Mouse (Mus musculus): ENCODE results near the gene Cd24a. TPM values are rescaled to one million over a fixed set of nuclear protein-coding genes. Genes with fewer than 3 reads are reported as not detected.

Gene Cd24a
- polyA plus RNA-seq, 1 experiment from 2014 or later, result 367 TPM

DNA sequence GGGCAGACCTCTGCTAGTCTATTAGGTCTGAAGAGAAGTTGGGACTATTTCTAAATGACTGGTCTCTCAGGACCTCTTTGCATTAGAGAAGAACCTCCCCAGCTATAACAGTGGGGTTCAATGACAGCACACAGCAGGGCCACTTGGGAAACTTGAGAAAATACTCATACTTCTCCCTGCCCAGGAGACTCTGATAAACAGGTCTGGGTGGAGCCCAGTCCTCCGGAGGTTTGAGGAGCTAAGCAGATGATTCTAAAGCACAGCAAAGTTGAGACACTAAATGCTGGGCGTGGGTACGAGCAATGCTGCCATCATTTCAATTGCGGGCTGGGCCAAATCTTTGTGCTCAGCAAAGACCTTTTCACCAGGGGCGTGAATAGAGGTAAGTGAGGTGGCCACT, 15.1 kb downstream of the Cd24a start:
- Histone ChIP-seq H3K4me1 (peaks cover 13% of the 10 kb centered on the region), H3K27me3 (replicated peaks; ENCODE audit: low read depth, poor library complexity, severe bottlenecking) (no peaks in the 10 kb centered on the region), H3K27ac (replicated peaks) (no peak overlapping the region), H3K36me3 (replicated peaks) (no peaks in the 10 kb centered on the region), H3K4me3 (no peak overlapping the region), H3K9me3 (no peaks in the 10 kb centered on the region)
- WGBS, result 84% methylated on average over 5 of the region's 5 CpGs
- no peak for DNase-seq (ENCODE audit: low spot score)

- no peak for DNase-seq (ENCODE audit: low spot score)
- Histone ChIP-seq H3K4me3 (no peak overlapping the region), H3K36me3 (replicated peaks) (no peaks in the 10 kb centered on the region), H3K9me3 (no peaks in the 10 kb centered on the region), H3K4me1 (peaks cover 8% of the 10 kb centered on the region), H3K27me3 (replicated peaks; ENCODE audit: low read depth, poor library complexity, severe bottlenecking) (no peaks in the 10 kb centered on the region), H3K27ac (replicated peaks) (no peak overlapping the region)
- WGBS, result 90% methylated on average over 2 of the region's 2 CpGs
These were observed 16.1 kb downstream of the Cd24a start for GRCm38 (mm10) chr10:43594187-43594586.

DNA sequence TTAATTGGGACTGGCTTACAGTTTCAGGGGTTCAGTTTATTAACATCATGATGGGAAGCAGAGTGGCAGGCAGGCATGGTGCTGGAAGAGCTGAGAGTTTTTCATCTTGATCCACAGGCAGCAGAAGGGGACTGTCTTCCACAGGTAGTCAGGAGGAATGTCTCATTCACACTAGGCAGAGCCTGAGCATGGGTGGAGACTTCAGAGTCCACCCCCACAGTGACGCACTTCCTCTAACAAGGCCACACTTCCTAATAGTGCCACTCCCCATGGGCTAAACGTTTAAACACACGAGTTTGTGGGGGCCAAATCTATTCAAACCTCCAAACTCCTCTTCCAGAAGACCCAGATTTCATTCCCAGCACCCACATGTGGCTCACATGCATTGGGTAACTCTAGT, 16.8 kb downstream of the Cd24a start:
- peaks cover 1% of the 10 kb centered on the region for H3K4me1 ChIP-seq
- no peaks in the 10 kb centered on the region for H3K9me3 ChIP-seq
- WGBS, result 68% methylated on average over 3 of the region's 3 CpGs
- no peaks in the 10 kb centered on the region for H3K27me3 ChIP-seq (replicated peaks; ENCODE audit: low read depth, poor library complexity, severe bottlenecking)
- DNase-seq (ENCODE audit: low spot score), result no peak
- H3K27ac ChIP-seq (replicated peaks), result no peak overlapping the region
- H3K36me3 ChIP-seq (replicated peaks), result no peaks in the 10 kb centered on the region
- H3K4me3 ChIP-seq, result no peak overlapping the region

- H3K36me3 ChIP-seq (replicated peaks), result no peaks in the 10 kb centered on the region
- no peaks in the 10 kb centered on the region for H3K9me3 ChIP-seq
- H3K4me1 ChIP-seq, result peaks cover 15% of the 10 kb centered on the region
- WGBS, result 89% methylated on average over 2 of the region's 2 CpGs
- no peak for DNase-seq (ENCODE audit: low spot score)
- H3K4me3 ChIP-seq, result no peak overlapping the region
- H3K27ac ChIP-seq (replicated peaks), result no peak overlapping the region
- no peaks in the 10 kb centered on the region for H3K27me3 ChIP-seq (replicated peaks; ENCODE audit: low read depth, poor library complexity, severe bottlenecking)
These were observed 20.1 kb downstream of the Cd24a start for GRCm38 (mm10) chr10:43598067-43598726.

GRCm38 (mm10) chr10:43601039-43601438, 23.0 kb downstream of the Cd24a start:
- H3K4me3 ChIP-seq, result no peak overlapping the region
- H3K27ac ChIP-seq (replicated peaks), result no peak overlapping the region; the same call in 1 of the 2 replicates
- H3K36me3 ChIP-seq (replicated peaks), result no peaks in the 10 kb centered on the region
- 85% methylated on average over 1 of the region's 1 CpGs for WGBS
- H3K4me1 ChIP-seq, result peaks cover 15% of the 10 kb centered on the region
- DNase-seq (ENCODE audit: low spot score), result no peak
- H3K9me3 ChIP-seq, result no peaks in the 10 kb centered on the region
- H3K27me3 ChIP-seq (replicated peaks; ENCODE audit: low read depth, poor library complexity, severe bottlenecking), result no peaks in the 10 kb centered on the region

DNA sequence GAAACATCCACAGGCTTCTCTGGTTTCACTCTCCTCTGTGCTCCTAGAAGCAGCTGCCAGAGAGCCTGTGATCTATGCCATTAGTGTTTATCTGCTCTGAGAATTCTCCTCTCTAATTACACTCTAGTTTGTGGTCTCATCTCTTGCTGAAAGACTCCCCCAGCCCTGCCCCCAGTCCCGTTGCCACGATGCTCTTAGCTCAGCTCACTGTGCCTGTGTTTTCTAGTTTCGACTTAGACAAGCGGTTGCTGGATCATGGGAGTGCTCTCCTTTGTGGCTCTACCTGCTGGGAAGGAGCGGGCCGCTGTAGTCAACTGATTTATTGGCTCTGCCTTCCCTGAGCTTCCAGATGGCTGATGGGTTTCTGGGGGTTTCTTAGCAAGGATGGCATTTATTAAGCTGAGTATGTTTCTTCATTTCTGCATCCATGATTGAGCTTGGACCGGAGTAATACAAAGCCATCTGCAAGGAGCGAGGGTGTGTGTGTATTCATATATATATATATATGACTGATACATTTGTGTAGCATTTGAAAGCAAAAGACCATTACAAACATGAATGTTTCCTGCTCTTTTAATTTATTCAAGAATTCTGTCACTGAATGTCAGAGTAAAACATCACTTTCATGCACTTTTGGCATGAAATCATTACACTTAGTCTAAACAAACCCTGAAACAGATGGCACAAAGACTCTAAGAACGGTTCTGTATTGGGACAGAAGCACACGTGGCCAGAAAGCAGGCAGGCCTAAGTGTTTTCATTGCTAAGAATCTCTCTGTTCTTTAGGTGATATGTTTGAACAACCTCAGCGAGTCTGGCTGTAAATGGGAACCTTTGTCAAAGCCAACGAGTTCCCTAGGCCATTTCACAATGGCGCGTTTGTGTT, 23.7 kb downstream of the Cd24a start:
- no peaks in the 10 kb centered on the region for H3K27me3 ChIP-seq (replicated peaks; ENCODE audit: low read depth, poor library complexity, severe bottlenecking)
- no peak overlapping the region for H3K4me3 ChIP-seq
- no peaks in the 10 kb centered on the region for H3K9me3 ChIP-seq
- H3K36me3 ChIP-seq (replicated peaks), result no peaks in the 10 kb centered on the region
- peaks cover 15% of the 10 kb centered on the region for H3K4me1 ChIP-seq
- 43% methylated on average over 14 of the region's 14 CpGs for WGBS
- peak overlapping the region; percentile 61 for H3K27ac ChIP-seq (replicated peaks)
- peak; percentile 27 for DNase-seq (ENCODE audit: low spot score)

DNA sequence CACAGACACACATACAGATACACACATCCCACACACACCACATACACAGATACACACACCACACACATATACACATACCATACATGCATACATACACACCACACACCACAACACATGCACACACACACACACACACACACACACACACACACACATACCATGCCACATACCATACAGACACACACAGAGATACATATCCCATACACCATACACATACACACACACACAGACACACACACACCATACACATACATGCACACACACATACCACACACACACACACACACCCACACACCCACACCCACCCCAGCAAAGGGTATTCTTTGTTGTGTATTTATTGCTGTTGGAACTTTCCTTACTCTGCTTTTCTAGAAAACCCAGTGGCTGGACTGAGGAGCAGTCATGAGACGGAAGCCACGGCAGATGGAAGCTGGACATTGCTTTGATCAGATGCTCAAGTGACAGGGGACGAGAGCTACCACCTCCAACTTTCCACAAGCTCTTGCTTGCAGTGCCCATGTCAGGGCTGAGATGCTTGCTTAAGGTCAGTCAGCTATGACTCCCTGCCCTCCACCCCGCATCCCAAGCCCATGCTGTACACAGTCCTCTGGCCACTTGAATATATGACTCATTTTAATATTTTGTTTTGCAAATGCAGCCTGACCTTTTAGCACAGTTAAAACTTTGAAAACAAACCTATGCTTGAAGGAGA, 26.0 kb downstream of the Cd24a start:
- Histone ChIP-seq H3K36me3 (replicated peaks) (no peaks in the 10 kb centered on the region), H3K9me3 (no peaks in the 10 kb centered on the region), H3K27me3 (replicated peaks; ENCODE audit: low read depth, poor library complexity, severe bottlenecking) (no peaks in the 10 kb centered on the region), H3K27ac (replicated peaks) (no peak overlapping the region), H3K4me3 (no peak overlapping the region), H3K4me1 (peaks cover 15% of the 10 kb centered on the region)
- DNase-seq (ENCODE audit: low spot score), result no peak
- 80% methylated on average over 4 of the region's 4 CpGs for WGBS

DNA sequence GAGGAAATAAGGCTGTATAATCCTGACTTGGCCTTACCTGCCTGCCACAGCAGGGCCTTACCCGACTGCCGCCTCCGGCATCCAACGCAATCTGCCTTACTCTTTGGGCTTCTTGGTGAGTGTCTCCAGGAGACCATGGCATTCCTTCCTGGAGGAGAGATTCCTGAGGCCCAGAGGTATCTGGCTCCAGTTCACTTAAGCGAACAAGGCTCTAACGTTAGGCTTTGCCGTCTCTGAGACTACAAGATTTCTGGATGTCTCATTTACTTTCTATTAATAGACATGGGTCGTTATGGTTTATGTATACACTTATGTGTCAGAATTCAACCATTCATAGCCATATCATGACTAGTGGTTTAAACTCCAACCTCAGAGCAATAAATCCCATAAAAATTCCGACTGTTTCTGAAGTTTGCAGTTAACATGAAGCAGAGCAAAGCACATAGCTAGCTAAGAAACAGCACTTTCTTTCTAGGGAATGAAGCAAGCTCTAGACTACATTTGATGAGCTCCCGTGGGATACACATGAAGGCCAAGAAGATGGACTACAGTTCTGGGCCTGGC, 26.7 kb downstream of the Cd24a start:
- no peaks in the 10 kb centered on the region for H3K9me3 ChIP-seq
- peaks cover 15% of the 10 kb centered on the region for H3K4me1 ChIP-seq
- H3K27ac ChIP-seq (replicated peaks), result no peak overlapping the region
- H3K36me3 ChIP-seq (replicated peaks), result no peaks in the 10 kb centered on the region
- no peak for DNase-seq (ENCODE audit: low spot score)
- H3K27me3 ChIP-seq (replicated peaks; ENCODE audit: low read depth, poor library complexity, severe bottlenecking), result no peaks in the 10 kb centered on the region
- H3K4me3 ChIP-seq, result no peak overlapping the region
- WGBS, result 88% methylated on average over 10 of the region's 10 CpGs

- no peak overlapping the region for H3K27ac ChIP-seq (replicated peaks)
- 81% methylated on average over 7 of the region's 7 CpGs for WGBS
- H3K27me3 ChIP-seq (replicated peaks; ENCODE audit: low read depth, poor library complexity, severe bottlenecking), result no peaks in the 10 kb centered on the region
- no peak for DNase-seq (ENCODE audit: low spot score)
- no peaks in the 10 kb centered on the region for H3K9me3 ChIP-seq
- no peaks in the 10 kb centered on the region for H3K36me3 ChIP-seq (replicated peaks)
- peaks cover 15% of the 10 kb centered on the region for H3K4me1 ChIP-seq
- H3K4me3 ChIP-seq, result no peak overlapping the region
These were observed 27.8 kb downstream of the Cd24a start for GRCm38 (mm10) chr10:43605901-43606300.

GRCm38 (mm10) chr10:43609507-43609906, 31.4 kb downstream of the Cd24a start:
- DNase-seq (ENCODE audit: low spot score), result no peak
- 83% methylated on average over 5 of the region's 5 CpGs for WGBS
- no peak overlapping the region for H3K4me3 ChIP-seq
- no peaks in the 10 kb centered on the region for H3K36me3 ChIP-seq (replicated peaks)
- H3K27me3 ChIP-seq (replicated peaks; ENCODE audit: low read depth, poor library complexity, severe bottlenecking), result no peaks in the 10 kb centered on the region
- H3K9me3 ChIP-seq, result no peaks in the 10 kb centered on the region
- no peaks in the 10 kb centered on the region for H3K4me1 ChIP-seq
- no peak overlapping the region for H3K27ac ChIP-seq (replicated peaks)

DNA sequence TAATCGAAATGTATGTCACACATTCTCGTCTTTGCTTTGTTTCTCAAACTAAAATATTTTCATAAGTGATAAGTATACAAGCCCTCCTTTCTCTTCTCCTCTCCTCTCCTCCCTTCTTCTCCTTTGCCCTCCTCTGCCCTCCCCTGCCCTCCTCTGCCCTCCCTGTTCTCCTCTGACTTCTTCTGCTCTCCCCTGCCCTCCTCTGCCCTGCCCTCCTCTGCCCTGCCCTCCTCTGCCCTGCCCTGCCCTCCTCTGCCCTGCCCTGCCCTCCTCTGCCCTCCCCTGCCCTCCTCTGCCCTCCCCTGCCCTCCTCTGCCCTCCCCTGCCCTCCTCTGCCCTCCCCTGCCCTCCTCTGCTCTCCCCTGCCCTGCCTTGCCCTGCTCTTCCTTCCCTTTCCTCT, 31.9 kb downstream of the Cd24a start:
- 92% methylated on average over 2 of the region's 2 CpGs for WGBS

GRCm38 (mm10) chr10:43611081-43611480, 33.0 kb downstream of the Cd24a start:
- no peaks in the 10 kb centered on the region for H3K9me3 ChIP-seq

More for the DNA sequence above, 31.9 kb downstream of the Cd24a start:
- Histone ChIP-seq H3K4me1 (no peaks in the 10 kb centered on the region), H3K27ac (replicated peaks) (no peak overlapping the region; the same call in 1 of the 2 replicates), H3K9me3 (no peaks in the 10 kb centered on the region), H3K4me3 (no peak overlapping the region), H3K36me3 (replicated peaks) (no peaks in the 10 kb centered on the region), H3K27me3 (replicated peaks; ENCODE audit: low read depth, poor library complexity, severe bottlenecking) (no peaks in the 10 kb centered on the region)
- no peak for DNase-seq (ENCODE audit: low spot score)

More at GRCm38 (mm10) chr10:43611081-43611480, 33.0 kb downstream of the Cd24a start:
- Histone ChIP-seq H3K4me3 (no peak overlapping the region), H3K27me3 (replicated peaks; ENCODE audit: low read depth, poor library complexity, severe bottlenecking) (no peaks in the 10 kb centered on the region), H3K36me3 (replicated peaks) (no peaks in the 10 kb centered on the region), H3K27ac (replicated peaks) (no peak overlapping the region), H3K4me1 (no peaks in the 10 kb centered on the region)
- DNase-seq (ENCODE audit: low spot score), result no peak
